Mouse (Mus musculus) lung, adult 2 months (tissue): ENCODE results near the gene Zfp961. TPM values are rescaled to one million over a fixed set of nuclear protein-coding genes. Genes with fewer than 3 reads are reported as not detected.

Source experiments
- DNase-seq: peaks from one replicate; pipeline ENCODE4 v3.0.0; 2022
- H3K4me1 ChIP-seq: fragments of 200-500 bp; 2 replicates; pipeline ENCODE4 v1.6.1; 2011; ENCODE audit warnings: low read length; ENCODE audit not compliant: control insufficient read depth, insufficient read depth
- H3K4me3 ChIP-seq: fragments of 200-500 bp; replicated peaks from 2 replicates; pipeline ENCODE3; 2011; ENCODE audit warnings: low read depth, mild to moderate bottlenecking, control low read depth, low read length; ENCODE audit errors: extremely low read depth
- CTCF ChIP-seq: fragments of 200-500 bp; IDR thresholded peaks from 2 replicates; pipeline ENCODE4 v1.5.1; 2011; ENCODE audit warnings: mild to moderate bottlenecking, low read length, control low read depth; ENCODE audit not compliant: insufficient read depth
- POLR2A ChIP-seq: fragments of 200-500 bp; IDR thresholded peaks from 2 replicates; pipeline ENCODE4 v1.6.1; 2011; ENCODE audit warnings: low read depth, mild to moderate bottlenecking, control low read depth, low read length, borderline replicate concordance; ENCODE audit errors: extremely low read depth
- WGBS: fragments of 180-500 bp; shearing (Covaris S2); methylation state at CpG from one replicate; pipeline ENCODE4 v1.1.7; 2018; 5-methylcytosine and 5-hydroxymethylcytosine counted together
- polyA plus RNA-seq: library from polyadenylated mRNA; depleted of rRNA; stranded (reverse); fragments of >200 nt; gene quantifications from 2 replicates; pipeline ENCODE4 v1.2.3, GENCODE M21; 2012

Zfp961 gene
- polyA plus RNA-seq, 1 experiment: 5.2 TPM

GRCm38 (mm10) chr8:71954666-71955065, 3.8 kb downstream of the Zfp961 start:
- H3K4me3 ChIP-seq: no peak overlapping the region
- TF ChIP-seq CTCF (no peak), POLR2A (no peak)
- 97% methylated on average over 9 of the region's 9 CpGs for WGBS
- DNase-seq: no peak
- H3K4me1 ChIP-seq: peaks cover 6% of the 10 kb centered on the region

DNA sequence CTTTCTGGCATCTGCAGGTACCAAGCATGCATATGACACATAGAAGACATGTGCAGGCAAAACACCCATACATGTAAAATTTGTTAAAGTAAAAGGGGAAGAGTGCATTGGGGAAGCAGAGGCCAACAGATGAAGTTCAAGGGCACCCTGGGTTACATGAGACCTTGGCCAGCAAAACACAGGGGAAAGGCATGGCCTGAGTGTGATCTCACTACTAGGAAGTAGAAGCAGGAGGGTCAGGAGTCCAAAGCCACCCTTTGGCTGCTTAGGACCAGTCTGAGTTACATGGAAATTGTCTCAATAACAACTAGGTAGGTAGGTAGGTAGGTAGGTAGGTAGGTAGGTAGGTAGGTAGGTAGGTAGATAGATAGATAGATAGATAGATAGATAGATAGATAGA, 9.6 kb downstream of the Zfp961 start:
- DNase-seq: no peak
- no peak for TF ChIP-seq POLR2A
- no peak for TF ChIP-seq CTCF
- no peak overlapping the region for H3K4me3 ChIP-seq
- H3K4me1 ChIP-seq: no peaks in the 10 kb centered on the region

DNA sequence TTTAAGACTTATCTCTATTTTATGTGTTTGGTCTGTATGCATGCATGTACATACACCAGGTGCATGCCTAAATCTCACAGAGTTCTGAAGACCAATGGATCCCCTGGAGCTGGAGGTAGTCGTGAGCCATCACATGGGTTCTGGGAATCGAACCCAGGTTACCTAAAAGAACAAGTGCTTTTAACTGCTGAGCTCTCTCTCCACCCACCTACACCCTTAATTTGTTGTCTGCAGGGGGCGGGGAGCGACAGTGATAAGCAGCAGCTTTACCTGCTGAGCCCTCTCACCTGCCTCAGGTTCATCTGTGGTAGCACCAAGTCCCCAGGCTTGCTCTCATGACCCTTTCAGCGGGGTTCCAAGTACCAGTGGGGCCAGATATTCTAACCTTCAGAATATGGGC, 11.0 kb downstream of the Zfp961 start:
- Histone ChIP-seq H3K4me1 (no peaks in the 10 kb centered on the region), H3K4me3 (no peak overlapping the region)
- DNase-seq: no peak
- TF ChIP-seq POLR2A (no peak), CTCF (no peak)
- 90% methylated on average over 5 of the region's 5 CpGs for WGBS

GRCm38 (mm10) chr8:71964051-71964450, 13.2 kb downstream of the Zfp961 start:
- DNase-seq: no peak
- no peaks in the 10 kb centered on the region for H3K4me1 ChIP-seq
- WGBS: 80% methylated on average over 3 of the region's 3 CpGs
- no peak for TF ChIP-seq POLR2A
- no peak for TF ChIP-seq CTCF
- no peak overlapping the region for H3K4me3 ChIP-seq

GRCm38 (mm10) chr8:71965166-71965565, 14.3 kb downstream of the Zfp961 start:
- Histone ChIP-seq H3K4me3 (no peak overlapping the region), H3K4me1 (no peaks in the 10 kb centered on the region)
- WGBS: 95% methylated on average over 2 of the region's 2 CpGs
- DNase-seq: no peak
- TF ChIP-seq CTCF: no peak
- TF ChIP-seq POLR2A: no peak

GRCm38 (mm10) chr8:71966411-71966810, 15.6 kb downstream of the Zfp961 start:
- TF ChIP-seq POLR2A (no peak), CTCF (no peak)
- Histone ChIP-seq H3K4me3 (no peak overlapping the region), H3K4me1 (no peaks in the 10 kb centered on the region)
- DNase-seq: no peak

DNA sequence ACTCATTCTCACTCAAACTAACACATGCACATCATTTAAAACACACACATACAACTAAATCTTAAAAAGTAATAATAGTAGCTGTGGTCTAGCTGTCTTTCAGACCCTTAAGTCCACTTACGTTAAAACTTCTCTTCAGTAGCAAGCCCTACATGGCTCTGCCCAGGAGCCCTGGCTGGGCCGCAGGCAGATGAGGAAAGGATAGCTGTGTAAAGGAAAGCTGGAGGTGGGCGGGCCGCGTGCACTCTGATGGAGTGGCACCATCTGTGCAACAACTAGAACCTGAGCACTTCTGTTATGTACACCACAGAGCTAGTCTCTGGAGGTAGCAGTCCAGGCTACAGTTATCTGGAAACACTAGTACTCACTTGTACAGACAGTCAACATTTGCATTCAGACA, 16.4 kb downstream of the Zfp961 start:
- DNase-seq: no peak
- WGBS: 99% methylated on average over 5 of the region's 5 CpGs
- no peak overlapping the region for H3K4me3 ChIP-seq
- H3K4me1 ChIP-seq: no peaks in the 10 kb centered on the region
- TF ChIP-seq CTCF: no peak
- no peak for TF ChIP-seq POLR2A

DNA sequence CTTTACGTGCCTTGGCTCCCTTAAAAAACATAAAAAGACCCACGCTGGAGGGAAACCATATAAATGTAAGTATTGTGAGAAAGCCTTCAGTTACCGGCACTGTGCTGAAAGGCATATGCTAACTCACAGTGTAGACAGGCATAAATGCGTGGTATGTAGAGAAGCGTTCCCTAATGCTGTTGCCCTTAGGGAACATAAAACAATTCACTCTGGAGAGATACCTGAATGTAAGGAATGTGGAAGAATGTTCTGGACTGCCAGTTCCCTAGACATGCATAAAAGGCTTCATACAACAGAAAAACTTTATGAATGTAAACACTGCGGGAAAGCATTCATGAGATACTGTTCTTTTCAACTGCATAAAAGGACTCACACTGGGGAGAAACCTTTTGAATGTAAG, 17.3 kb downstream of the Zfp961 start:
- no peak for TF ChIP-seq CTCF
- no peak for TF ChIP-seq POLR2A

DNA sequence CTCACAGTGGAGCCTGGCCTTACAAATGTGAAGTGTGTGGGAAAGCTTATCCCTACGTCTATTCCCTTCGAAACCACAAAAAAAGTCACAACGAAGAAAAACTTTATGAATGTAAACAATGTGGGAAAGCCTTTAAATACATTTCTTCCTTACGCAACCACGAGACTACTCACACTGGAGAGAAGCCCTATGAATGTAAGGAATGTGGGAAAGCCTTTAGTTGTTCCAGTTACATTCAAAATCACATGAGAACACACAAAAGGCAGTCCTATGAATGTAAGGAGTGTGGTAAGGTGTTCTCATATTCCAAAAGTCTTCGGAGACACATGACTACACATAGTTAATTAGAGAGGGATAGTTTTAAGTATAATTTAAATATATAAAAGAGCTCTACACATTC, 17.8 kb downstream of the Zfp961 start:
- TF ChIP-seq CTCF: no peak
- no peak for TF ChIP-seq POLR2A
- Histone ChIP-seq H3K4me3 (no peak overlapping the region), H3K4me1 (no peaks in the 10 kb centered on the region)
- 67% methylated on average over 6 of the region's 6 CpGs for WGBS
- DNase-seq: no peak

More for the DNA sequence above, 17.3 kb downstream of the Zfp961 start:
- no peak for DNase-seq
- Histone ChIP-seq H3K4me1 (no peaks in the 10 kb centered on the region), H3K4me3 (no peak overlapping the region)
- 83% methylated on average over 6 of the region's 6 CpGs for WGBS

DNA sequence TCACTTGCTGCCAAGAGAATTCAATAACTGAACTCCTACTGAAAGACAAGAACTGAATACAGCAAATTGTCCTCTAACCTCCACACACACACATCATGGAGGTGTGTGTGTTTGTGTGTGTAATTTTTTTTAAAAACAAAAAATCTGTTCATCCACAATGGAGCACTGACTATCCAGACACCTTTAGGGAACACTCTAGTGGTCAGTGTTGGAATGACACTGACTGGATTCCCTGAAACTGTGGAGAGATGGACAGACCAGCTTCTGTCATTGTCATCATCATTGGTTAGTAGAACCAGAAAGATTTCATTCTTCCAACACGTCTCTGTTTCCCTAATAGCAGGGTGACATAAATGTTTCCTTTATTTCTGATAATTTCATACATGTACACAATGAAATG, 21.1 kb downstream of the Zfp961 start:
- Histone ChIP-seq H3K4me1 (no peaks in the 10 kb centered on the region), H3K4me3 (no peak overlapping the region)
- WGBS: 55% methylated on average over 1 of the region's 1 CpGs
- no peak for DNase-seq
- TF ChIP-seq POLR2A (no peak), CTCF (no peak)

DNA sequence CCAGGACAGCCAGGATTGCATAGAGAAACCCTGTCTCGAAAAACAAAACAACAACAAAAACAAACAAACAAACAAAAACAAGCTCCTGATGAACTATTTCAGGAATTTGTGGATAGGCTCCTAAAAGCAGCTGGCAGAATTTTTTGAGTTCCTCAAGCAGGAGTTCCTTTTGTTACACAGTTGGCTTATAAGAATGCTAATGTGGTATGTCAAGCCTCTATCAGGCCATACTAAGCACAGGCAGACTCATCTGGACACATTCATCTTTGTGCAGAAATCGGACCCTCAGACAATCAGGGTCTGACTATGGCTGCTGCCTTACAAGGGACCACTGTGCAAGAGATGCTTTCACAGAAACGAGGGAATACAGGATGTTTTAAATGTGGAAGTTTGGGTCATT, 23.4 kb downstream of the Zfp961 start:
- no peak for TF ChIP-seq POLR2A
- no peak for TF ChIP-seq CTCF
- 83% methylated on average over 3 of the region's 3 CpGs for WGBS
- DNase-seq: no peak
- H3K4me3 ChIP-seq: no peak overlapping the region
- H3K4me1 ChIP-seq: no peaks in the 10 kb centered on the region

DNA sequence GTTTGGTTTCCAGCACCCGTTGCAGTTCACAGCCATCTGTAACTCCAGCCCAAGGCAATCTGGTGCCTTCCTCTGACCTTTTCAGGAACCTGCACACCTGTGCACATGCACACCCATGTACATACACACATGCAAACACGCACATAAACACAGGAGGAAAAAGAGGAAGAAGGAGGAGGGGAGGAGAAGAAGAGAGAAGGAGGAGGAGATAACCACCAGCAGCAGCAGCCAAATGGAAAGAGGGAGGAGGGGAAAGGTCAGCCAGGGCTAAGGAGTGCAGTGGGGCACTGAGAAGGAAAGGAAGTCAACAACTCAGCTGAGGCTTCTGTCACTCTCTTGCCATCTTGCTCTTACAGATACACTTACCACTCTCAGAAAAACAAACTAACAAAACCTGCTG, 30.2 kb downstream of the Zfp961 start:
- no peak overlapping the region for H3K4me3 ChIP-seq
- no peak for DNase-seq
- WGBS: 36% methylated on average over 2 of the region's 2 CpGs
- TF ChIP-seq POLR2A (no peak), CTCF (no peak)
- no peaks in the 10 kb centered on the region for H3K4me1 ChIP-seq
